Mouse (Mus musculus) kidney, postnatal 4 days (tissue): ENCODE results near the gene Secisbp2l.

Experiments used
- DNase-seq, 2 experiments: peaks; one replicate each; pipeline ENCODE4 v3.0.0; 2021; ENCODE audit warnings: mixed read lengths in 2 of 2

Gene Secisbp2l

DNA sequence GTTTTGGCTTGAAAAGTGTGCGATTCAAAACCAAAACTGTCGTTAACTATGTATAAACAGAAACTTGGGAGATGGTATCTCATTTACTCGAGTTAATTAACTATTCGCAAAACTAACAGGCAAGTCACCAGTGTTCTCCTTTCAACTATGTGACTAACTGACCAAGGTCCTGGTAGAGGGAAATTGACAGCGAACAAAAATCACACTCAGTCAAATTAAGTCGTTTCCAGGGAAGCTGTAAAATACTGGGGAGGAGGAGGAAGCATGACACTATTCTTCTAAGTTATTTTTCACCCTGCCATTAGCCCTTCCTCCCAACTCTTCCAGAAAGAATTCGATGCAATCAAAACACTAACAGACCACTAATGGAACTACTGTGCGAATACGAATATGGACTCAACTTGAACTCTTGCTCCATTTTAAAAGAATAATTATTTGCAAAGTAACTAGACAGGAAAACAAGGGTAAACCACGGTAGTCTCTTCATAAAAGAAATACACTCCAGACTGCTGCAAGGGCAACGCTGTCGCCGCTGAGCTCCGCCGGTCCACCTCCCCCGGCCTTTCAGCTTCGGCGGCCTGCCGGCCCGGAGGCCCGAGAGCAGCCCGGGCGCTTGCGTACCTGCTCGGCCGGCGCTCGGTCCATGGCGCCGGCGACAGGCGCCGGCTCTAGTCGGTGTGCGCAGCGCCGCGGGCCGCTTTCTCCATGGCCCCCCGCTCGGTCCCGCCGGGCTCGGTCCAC lies 522 bp downstream of the Secisbp2l start:
- DNase-seq = no peak

DNA sequence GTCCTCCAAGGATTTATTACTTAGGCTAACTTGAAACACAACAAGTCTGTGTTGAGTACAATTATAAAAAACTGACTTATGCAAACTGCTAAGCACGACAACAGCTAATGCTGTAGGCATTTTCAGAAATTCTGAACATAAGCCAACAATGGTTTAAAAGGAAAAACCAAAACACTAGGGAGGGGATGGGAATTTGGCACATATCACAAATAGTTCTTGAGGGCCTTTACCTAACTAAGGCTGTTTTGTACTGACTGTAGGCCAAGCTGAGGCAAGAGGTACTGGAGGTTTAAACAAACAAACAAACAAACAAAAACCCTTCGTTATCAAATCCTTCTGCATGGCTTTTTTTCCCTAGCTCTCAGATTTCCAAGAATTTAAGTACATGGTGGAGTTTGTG lies 1.7 kb downstream of the Secisbp2l start:
- DNase-seq = no peak

DNA sequence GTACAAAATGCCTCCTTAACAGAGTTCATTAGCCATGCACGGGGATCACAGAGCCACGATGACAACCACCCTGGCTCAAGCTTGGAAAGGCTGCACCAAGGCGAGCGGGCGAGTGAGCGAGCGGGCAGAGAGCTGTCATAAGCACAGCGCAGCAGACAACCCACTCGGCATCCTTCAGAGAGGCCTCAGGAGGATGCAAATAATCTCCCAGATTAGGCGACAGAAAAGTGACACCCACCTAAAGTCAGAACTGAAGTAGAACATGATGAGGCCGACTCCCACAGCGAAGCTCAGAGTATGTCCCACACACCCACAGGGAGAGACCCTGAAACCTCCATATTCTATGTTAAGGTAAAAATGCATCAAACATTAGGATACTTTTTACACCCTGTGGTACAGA lies 4.3 kb downstream of the Secisbp2l start:
- no peak for DNase-seq

DNA sequence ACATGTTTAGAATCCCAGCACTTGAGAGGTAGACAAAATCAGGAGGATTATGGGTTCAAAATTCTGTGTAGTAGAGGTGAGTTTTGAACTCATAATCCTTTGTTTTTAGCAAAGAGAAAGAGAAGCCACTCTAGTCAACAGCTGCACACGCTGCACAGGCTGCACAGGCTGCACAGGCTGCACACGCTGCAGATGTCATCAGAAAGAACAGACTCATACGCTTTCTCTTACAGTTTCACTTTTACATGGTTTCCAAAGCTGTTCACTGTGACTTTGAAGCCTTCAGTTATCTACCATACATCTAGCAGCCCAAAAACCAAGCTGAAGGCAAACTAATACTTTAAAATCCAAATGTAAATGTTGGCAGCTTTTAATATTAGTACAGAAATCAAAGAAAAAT lies 5.7 kb downstream of the Secisbp2l start:
- DNase-seq = no peak

DNA sequence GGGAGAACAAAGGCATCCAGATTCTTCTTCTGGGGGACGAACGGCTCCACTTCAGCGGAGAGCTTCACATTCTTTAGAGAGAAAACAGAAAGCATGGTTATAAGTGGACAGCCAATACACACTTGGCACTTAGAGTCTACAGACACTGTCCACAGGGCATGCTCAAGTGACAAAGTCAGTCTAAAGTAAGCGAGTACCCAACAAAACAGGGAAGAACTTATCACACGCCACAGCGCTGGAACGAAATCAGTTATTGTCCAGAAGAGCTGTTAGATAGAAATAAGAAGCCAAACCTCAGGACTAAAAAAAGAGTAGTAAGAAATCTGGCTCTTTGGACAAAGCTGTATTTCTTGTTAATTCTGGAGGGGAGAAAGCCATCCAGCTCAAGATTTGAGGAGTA lies 7.0 kb downstream of the Secisbp2l start:
- DNase-seq = no peak

DNA sequence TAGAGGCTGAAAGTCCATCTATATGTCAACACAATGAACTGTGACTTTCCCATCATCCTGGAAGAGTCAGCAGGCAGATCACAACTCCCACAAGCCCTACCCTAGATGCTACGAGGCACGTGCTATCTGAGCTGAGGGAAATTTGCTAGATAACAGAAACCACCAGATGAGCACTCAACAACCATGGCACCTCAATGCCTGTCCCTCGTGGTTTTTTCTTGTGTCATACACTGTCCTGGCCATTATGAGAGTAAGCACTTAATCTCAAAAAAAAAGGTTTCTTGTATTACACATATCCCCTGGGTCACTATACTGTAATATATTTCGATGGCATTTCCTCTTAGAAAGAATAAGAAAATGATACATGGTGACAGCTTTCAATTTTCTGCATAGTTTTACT lies 7.8 kb downstream of the Secisbp2l start:
- DNase-seq = no peak

DNA sequence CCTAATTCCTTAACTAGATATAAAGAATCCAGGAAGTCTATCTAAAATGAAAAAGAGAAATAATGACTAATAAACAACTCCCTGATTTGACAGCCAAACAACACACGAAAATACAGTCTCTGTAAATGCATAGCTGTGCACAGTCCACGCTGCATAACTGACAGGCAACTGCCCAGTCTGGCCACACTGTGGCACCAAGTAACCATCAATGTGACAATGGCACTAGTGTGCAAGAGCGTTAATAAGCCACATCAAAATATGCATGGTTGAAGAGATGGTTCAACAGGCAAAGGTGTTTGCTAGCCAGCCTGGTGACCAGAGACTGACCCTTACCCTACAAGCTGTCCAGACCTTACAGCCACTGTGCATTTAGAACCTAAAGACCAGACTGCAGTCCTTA lies 17.6 kb downstream of the Secisbp2l start:
- peak; percentile 28 to 39 for DNase-seq

DNA sequence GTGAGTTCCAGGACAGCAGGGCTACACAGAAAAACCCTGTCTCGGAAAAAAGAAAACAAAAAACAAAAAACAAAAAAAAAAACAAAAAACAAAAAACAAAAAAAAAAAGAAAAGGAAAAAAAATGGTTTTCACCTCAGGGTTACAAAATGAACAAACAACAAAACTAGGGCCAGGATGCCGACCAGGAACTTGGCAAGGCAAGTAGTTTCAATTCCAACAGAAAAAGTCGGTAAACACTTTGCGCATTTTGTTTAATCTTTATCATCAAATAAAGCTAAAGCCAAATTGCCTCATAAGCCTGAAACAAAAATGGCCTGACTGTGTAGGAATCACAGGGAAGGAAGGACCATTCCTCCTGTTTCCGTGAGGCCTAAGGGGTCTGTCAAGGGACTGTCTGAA lies 18.1 kb downstream of the Secisbp2l start:
- DNase-seq = no peak

DNA sequence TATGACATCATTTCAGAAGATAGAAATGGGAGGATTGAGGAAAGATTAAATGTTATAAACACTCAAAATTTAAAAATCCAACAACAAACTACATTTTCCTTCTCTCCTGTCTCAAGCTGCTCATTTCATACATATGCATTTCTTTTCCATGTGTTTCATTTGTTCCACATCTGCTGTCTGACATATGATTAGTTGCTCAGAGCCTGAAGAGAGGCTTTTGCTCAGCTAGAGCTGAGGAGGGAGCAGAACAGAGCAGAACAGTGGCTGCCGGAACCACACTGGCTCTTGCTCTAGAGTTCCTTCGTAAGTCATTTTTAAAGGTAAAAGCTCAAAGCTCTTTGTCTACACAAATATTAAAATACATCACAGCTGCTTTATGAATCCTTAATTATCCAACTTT lies 33.3 kb downstream of the Secisbp2l start:
- DNase-seq = no peak

DNA sequence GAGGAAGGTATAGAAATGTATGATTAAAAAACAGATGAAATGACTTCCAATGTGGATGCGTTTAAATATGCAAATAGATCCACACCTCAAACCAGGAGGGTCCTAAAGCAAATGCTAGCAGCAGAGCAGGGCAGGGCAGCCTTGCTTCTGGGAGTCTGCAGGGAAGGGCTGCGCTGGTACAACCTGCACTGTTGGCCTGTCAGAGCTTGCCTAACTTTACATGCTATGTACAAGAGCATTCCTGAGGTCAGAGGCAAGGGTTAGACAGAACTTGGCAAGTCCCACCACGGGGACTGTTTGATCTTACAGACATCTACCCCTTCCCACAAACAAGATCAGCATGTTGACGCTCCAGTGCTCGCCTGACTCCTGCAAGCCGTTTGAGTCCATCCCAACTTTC lies 43.3 kb downstream of the Secisbp2l start:
- DNase-seq = no peak

DNA sequence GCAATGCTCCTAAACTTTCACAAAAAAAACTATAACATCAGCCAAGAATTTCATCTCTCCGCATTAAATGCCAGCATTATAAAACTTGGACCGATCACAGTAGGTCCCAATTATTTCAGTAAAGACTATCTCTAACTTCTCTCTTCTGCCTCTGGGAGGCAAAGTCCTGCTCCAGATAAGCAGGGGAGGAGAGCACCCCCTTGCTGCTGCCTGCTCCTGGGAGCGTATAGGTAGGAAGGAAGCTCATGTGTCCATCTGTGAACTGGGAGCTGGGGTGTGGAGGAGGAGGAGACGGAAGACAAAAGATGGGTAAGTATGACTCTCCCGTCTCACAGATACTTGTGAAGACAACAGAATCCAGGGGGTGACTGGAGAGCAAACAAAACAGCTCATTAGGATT lies 44.0 kb downstream of the Secisbp2l start:
- DNase-seq = no peak

DNA sequence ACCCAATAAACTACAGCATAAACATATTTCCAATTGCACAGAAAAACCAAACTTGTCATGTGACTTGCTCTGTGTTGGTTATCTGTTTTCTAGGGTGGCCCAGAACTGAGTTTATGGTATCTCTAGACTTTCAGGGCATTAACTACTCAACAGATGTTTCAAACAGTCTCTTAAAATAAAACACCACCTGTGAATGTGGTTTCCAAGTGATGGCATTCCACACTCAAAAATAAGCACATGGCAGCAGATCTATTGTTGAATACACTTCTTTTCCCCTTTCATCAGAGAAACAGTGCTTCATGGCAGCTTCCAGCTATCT lies 46.7 kb downstream of the Secisbp2l start:
- no peak for DNase-seq

DNA sequence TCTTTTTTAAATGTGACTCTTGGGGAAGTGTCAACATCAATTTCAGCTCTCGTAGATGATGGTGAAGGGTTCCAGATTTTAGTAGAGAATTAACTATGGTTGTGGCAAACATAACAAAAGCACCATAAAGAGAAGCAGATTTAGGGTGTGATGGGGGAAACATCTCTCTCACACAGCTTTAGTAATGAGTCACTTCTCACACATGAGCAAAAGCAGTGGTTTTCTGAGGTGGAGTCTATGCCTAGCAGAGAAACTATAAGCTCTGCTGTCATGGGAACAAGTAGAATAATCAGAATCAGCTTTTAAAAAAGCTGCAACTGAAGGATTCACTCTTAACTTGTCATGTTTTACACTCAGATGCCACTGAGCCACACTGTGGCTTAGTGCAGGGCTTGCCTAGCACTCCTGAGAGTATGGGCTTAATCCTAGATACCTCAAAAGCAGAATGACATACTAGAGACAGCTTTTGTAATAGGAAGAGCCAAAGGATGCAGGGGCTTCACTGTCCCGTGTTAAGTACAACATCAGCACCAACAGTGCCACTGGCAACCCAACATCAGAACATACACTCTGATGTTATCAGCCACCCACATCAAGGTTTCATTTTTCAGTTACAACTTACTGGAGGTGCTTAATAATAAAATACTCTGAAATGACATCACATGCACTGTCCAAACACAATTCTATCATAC lies 47.2 kb downstream of the Secisbp2l start:
- DNase-seq = no peak

DNA sequence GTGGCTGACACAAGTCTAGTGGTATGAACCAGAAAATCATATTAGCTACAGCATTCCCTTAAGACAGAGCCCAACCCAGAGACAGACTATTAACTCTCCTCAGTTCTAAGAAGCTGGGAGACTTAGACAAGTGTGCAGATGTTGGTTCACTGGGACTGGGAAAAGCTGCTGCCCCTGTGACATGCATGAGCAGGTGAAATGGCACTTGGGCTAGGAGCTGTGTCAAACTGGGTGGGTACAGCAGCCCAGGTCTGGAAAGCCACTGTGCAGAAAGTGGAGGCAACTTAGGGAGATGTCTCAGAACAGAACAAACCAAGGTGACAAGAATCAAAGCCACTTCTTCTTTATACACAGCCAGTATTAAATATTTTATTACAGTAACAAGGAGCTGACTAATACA lies 47.9 kb downstream of the Secisbp2l start:
- no peak for DNase-seq

DNA sequence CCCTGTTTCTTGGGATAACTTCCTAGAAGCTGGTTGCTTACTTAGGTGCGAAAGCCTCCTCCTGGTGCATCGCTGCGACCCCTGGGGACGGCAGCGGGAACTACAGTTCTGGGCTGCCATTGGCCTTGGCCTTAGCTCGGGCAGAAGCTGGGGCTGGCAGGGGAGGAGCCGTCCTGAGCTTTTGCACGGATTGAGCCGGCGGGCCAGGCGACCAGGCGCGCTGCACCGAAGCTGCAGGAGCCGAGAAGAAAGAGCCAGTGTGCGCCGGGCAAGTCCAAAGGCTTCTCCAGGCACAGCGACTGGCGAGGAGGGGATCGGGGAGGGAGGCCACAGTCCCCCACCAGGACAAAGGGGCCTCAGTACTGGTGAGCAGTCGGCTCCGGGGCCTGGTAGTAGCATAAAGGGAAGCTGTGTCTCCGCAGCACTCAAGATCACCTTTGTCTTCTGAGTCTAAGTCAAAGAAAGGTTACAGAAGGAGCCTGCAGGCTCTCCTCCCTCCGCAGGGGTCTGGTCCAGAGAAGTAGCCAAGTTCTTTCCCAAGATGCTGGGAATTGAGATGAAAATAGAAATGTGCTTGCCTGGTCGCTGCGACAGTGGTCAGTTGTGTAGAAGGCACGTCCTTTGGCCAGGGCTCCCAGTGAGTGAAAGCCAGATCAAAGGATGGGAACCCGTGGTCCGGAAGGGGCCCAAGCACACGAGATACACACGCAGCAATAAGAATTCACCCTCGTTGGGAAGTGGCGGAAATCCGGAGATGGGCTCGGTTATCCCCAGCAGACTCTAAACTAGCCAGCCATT lies 50.7 kb downstream of the Secisbp2l start:
- DNase-seq = peak; percentile 98

DNA sequence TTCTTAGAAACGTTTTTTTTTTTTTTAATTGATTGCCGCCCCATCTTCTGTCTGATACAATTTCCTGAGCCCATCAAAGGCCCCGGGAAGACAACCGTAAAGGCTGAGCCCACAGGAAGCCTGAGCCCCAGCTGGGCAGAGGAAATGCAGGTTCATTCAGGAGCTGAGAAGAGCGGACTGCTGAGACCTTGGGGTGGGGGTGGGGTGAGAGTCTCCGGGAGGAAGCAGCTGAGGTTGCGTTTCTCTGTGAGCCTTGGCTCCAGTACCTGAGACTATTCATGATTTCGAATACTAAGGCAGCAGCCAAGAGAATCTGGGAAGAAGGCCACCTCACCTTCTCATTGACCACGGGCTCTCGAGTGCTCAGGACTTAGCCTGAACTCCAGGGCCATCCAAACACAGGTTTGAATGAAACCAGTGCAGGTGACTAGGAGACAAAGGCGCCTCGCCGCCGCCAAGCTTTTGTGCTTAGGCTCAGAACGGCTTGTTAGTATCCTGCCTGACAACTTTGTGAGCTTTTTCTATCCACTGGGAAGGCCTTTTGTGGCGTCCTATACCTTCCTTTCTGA lies 58.0 kb downstream of the Secisbp2l start:
- DNase-seq = peak in 1 of 2 experiments; percentile 38

DNA sequence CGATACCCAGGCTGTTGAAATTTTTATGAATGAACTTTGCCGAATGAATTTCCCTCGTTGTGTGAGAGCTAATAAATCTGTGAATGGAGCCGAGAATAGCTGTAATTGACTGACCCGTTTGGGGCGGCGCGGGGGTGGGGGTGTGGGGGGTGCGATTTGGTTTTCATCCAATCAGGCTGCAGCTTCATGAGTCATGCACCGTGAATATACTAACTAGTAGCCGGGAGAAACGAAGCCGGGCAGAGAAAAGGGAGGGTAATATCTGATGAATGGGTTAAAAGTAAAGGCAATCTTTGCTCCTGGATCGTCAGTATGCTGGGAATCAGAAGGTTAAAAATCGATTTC lies 58.6 kb downstream of the Secisbp2l start, which contains the start of gene Shc4:
Gene Shc4 (minus strand): TSS at position 63 of the 345 bp plus-strand sequence.
- peak; percentile 44 to 55 for DNase-seq

DNA sequence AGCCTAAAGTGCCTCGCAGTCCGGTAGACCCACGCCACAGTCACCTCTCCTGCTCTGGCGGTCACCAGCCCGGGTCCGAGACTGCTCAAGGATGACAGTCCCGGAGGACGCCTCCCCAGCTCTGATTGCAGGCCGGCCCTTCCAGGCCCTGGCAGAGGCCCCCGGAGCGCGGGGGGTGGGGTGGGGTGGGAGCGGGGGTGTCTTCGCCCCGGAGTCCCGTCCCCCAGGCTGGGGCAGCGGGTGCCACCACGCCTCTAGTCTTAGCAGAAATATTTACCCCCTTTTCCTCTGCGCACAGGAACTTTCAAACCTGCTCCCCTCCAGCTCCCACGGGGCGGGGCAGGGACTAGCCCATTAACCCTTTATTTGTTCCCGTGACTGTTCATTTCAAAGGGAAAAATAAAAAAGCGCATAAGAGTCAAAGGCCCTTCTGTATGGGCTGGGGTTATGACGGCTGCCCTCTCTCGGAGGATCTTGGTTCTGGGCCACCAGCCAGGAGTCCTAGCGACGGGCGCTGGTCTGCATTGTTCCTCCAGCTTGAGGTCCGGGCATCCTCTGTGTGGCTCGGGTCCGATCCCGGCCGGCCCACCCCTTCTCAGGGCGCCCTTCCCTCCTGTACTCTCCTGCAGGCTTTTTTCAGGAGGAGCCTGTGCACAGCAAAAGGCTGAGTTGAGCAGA lies 59.1 kb downstream of the Secisbp2l start:
- peak; percentile 68 to 77 for DNase-seq

DNA sequence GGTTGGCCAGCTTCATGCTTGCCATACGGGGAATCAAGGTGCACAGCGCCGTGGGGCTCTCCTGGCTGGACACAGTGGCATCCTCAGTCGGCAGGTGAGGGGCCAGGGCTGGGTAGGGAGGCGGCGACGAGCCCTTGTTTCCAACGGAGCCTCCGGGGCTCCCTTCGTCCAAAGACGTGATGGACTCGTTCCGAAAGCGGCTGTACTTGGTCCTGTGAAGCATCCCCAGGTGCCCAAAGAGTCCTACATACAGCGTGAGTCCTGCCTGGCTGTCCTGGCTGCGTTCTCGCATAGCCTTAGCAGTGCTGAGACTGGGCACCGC lies 59.6 kb downstream of the Secisbp2l start:
- no peak for DNase-seq

DNA sequence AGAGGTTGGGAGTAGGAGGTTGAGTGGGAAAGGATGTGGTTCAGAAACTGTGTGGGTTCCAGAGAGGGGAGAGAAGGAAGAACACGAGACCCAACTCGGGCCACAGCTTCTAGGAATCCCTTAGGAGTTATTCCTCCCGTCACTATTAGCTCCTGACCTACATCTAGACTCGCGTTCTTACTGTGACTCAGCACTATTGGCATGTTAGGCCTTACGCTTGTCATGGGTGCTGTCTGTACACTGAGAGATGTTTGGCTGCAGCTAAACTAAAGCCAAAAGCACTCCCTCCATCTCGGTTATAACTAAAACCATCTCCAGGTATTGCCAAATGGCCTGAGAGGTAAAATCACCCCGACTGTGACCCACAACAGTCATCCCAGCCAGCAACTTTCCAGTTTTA lies 66.1 kb downstream of the Secisbp2l start:
- DNase-seq = no peak

DNA sequence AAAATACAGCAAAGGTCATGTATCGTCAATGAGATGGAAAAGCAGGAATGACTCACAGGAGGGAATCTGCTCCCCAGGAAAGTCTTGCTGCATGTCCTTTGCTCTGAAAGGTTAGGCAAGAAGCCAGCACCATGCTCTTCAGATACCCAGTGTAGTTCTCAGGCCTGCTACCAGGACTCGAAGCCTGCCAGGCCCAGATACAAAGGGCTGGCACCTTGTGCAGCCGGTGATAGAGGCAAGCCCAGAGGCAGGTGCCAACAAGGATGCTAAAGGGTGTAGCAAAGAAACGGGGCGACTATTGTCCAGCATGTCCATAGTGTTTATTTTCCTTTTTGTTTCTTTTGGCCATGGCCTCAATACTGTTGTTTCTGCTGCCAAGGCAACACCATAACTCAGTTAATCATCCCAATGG lies 76.2 kb downstream of the Secisbp2l start:
- no peak for DNase-seq

DNA sequence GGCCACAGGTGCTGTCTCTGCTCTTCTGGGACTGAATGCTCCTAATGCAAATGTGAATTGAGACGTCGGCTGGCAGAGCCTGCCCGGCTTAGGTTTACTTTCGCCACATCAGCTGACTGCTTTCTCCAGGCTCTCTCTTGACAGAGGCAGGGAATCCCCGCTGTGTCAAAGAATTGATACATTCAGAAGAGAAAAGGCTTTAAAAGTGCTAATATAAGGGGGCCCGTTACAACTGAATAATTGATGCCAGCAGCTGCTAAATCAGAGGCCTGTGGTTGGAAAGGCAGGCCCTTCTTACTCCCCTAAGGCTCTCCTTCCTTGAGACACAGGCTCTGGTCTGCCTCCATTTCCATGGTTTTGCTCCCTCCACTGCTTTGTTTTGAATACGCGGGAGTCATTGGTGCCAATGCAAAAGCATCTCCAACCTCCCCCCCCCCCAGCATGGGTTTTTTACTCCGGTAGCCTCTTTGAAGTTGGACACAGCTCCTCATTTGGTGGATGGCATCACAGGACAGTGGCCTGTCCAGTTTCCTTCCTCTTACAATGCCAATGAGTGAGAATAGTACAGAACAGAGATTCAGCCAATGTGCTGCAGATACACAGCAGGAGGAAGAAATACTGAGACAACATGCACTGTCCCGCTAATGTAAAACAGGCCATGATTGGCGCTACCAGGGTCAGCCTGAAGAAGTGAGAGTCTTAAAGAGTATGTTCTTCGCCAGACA lies 77.6 kb downstream of the Secisbp2l start:
- no peak for DNase-seq

DNA sequence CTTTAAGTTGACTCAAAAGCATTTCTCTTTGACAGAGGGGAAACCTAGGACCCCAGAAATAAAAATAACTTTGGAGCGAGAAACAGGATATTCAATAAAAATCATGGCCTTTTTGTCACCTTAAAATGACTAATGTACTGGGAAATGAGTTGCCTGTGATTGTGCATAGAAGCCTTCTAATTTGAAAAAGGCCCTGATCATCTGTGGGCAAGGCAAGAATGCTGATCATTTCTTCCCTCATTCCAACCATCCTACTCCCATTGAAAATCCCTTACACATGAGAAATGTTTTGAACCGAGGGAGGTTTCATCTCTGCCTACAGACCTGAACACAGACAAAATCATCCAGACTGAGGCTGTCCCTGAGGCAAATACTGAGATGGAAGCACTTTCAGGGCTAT lies 79.8 kb downstream of the Secisbp2l start:
- no peak for DNase-seq
